Mouse (Mus musculus) cortical plate, adult 2 months (tissue): ENCODE data around the gene Tmem158. TPM values are rescaled to one million over a fixed set of nuclear protein-coding genes. Genes with fewer than 3 reads are reported as not detected.

Experiments used
- H3K27ac ChIP-seq: fragments of 200-500 bp; 2 replicates; pipeline ENCODE4 v1.5.1; 2012; ENCODE audit warnings: low read length, control low read depth, inconsistent platforms; ENCODE audit not compliant: insufficient read depth
- H3K4me1 ChIP-seq: fragments of 200-500 bp; 2 replicates; pipeline ENCODE4 v1.6.1; 2011; ENCODE audit warnings: low read length; ENCODE audit not compliant: control insufficient read depth, insufficient read depth
- H3K4me3 ChIP-seq: fragments of 200-500 bp; 2 replicates; pipeline ENCODE4 v1.5.1; 2011; ENCODE audit warnings: mild to moderate bottlenecking, low read length, control low read depth; ENCODE audit not compliant: insufficient read depth
- CTCF ChIP-seq: fragments of 200-500 bp; IDR thresholded peaks from 2 replicates; pipeline ENCODE4 v1.5.1; 2011; ENCODE audit warnings: mild to moderate bottlenecking, control low read depth, low read length; ENCODE audit not compliant: insufficient read depth; ENCODE audit errors: extremely low read depth
- POLR2A ChIP-seq: fragments of 200-500 bp; IDR thresholded peaks from 2 replicates; pipeline ENCODE4 v1.6.1; 2011; ENCODE audit warnings: mild to moderate bottlenecking, low read length, control low read depth; ENCODE audit not compliant: insufficient read depth; ENCODE audit errors: extremely low read depth
- polyA plus RNA-seq: library from polyadenylated mRNA; depleted of rRNA; stranded (reverse); fragments of >200 nt; gene quantifications from 2 replicates; pipeline ENCODE4 v1.2.3, GENCODE M21; 2012; rRNA removed

Gene Tmem158
- polyA plus RNA-seq: 44.8 and 53.4 TPM in 2 replicates

DNA sequence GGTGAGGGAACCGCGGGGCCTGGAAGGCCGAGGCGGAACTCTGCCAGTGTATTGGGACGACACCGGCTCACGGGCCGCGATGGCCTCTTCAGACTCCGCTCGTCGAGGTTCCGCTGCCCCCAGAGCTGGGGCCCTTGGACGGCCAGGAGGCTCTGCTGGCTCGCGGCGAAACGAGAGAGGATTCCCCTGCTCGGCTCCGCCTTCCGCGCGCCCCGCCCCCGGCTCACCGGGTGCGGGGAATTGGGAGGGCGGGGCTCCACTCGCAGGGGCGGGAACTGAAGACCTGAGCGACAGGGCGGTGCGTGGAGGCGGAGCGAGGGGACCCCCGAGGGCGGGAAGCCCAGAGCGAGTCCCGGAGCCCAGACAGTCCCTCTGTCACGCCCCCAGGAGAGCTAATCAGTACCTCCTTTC is at the start of gene Tmem158:
Gene Tmem158 (minus strand): TSS at position 154 of the 411 bp plus-strand sequence.
- Histone ChIP-seq H3K4me1 (no peaks in the 10 kb centered on the region; the same call in 1 of the 2 replicates), H3K27ac (peak within 1 kb of the TSS; percentile 94), H3K4me3 (peak within 1 kb of the TSS; percentile 98)
- TF ChIP-seq POLR2A (peak; percentile 77), CTCF (no peak)

DNA sequence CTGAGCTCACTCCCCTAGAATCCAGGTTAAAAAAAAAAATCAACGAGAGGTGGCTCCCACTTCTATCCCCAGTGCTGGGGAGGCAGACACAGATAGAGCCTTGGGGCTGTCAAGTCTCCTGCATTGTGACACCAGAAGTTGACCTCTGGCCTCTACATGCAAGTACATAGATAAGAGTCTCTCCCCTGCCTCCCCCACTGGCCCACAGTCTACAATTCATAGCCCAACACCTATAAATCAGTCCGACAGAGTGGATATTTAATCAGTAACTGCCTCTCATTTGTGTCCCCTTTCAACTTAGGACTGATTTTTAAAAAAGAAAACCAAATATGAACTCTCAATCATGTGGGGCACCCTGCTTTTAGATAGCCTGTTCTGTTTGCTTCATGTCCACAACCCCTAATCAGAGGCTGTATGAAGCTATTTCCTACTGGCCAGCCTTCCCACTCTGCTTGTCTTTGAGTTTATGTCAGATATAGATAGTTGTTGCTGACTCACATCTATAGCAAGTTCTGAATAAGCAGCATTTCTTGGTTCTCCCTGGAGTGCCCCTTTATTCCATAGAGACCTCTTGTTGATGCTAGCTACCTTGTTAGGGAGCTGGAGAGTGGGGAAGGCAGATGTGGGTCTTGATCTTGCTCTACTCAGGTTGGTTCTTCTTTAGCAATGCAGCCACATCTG is 49.3 kb upstream of the Tmem158 start:
- no peak overlapping the region for H3K27ac ChIP-seq
- H3K4me3 ChIP-seq: no peak overlapping the region
- H3K4me1 ChIP-seq: no peaks in the 10 kb centered on the region; the same call in 1 of the 2 replicates
- no peak for TF ChIP-seq POLR2A
- no peak for TF ChIP-seq CTCF

DNA sequence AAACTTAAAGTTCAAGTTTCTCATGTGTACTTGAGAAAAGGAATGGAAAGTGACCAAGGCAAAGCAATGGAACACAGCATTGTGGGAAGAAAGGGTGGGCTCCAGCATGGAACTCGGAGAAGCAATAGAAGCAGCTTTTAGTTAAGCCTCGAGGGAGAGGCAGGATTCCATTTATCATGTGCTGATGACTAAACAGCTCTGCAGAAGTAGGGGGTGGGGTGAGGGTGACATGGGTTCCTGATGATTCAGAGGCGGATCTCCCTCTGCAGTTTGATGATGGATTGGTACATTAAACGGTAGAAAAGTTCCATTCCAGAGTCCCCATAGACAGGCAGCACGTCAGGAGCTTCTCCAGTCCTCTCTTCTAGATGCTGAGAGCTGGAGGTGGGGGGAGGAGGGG is 48.5 kb upstream of the Tmem158 start:
- Histone ChIP-seq H3K4me1 (no peaks in the 10 kb centered on the region; the same call in 1 of the 2 replicates), H3K27ac (no peak overlapping the region), H3K4me3 (no peak overlapping the region)
- TF ChIP-seq CTCF (no peak), POLR2A (no peak)

DNA sequence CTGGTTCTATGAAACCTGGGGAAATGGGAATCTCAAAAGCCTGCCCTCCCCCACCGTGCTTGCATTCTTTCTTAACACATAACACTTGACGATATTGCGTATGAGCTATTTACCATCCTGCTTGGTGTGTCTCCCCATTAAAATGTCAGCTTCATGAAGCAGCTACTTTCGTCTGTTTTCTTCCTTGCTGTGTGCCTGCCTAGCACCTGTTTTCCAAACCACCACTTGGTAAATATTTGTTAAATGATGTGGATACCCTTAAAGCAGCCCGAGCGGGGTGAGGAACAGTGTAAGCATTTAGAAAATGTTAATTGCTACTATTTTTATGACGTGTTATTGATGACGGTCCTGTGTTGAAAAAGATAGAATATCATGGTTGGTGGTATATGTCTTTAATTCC is 44.4 kb upstream of the Tmem158 start:
- Histone ChIP-seq H3K27ac (no peak overlapping the region), H3K4me3 (no peak overlapping the region), H3K4me1 (no peaks in the 10 kb centered on the region)
- TF ChIP-seq POLR2A: no peak
- no peak for TF ChIP-seq CTCF

DNA sequence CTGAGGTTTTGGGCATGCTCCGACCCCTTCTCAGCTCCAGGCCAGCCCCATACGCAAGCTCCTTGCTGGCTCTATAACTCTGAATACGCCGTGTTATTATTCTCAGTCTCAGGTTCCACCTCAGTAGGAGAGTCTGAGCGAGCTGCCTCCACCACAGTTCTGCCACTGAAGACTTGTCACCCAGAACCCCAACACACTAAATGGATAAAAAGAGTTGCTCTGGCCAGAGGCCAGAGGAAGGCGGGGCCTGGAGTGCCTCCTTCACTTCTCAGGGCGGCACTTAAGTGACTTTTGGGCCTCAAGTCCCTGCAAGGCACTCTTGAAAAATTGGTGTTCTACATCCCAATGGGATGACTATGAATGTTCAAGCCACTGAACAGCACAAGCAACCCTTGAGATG is 43.4 kb upstream of the Tmem158 start:
- Histone ChIP-seq H3K27ac (no peak overlapping the region), H3K4me1 (no peaks in the 10 kb centered on the region), H3K4me3 (no peak overlapping the region)
- TF ChIP-seq CTCF: no peak
- TF ChIP-seq POLR2A: no peak

DNA sequence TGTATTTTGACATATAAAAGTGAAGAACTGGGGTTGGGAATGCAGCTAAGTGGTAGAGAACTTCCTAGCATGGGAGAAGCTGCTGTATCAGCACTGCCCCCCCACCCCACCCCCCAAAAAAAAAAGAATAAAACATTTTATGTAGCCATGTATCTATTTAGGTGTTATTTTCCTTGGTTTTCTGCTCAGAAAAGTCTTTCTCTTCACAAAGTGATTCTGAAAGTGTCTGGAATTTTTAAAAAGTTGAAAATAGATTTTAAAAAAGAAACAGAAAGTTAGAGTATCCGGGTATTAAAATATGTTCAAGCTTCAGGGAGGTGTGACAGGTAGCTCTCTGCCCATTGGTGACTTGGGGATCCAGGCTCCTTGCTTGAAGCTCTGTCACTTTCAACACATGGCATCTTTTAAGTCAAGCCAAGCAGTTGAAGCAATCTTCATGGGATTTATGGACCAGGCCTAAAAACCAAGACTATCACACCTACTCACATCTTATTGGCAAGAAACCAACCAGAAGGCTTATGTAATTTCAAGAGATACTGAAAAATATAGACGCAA is 42.3 kb upstream of the Tmem158 start:
- TF ChIP-seq CTCF: no peak
- TF ChIP-seq POLR2A: no peak
- Histone ChIP-seq H3K4me3 (no peak overlapping the region), H3K4me1 (no peaks in the 10 kb centered on the region)

DNA sequence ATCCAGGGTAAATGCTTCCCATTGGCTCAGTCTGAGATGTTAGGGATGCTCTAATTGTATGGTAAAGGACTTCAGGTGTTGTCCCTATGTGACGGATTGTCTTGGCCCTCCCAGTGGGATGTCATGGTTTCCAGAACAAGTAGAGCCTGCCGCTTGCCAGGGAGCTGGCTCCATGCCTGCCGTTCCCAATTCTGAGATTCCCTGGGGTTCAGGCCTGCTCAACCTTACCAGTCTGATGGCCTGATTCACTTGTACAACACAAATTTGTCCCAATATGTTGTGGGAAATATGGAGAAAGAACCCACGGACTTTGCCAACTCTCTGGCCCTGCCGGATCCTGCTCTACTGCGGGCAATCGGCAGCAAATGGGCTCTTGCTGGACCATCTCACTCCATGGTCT is 37.3 kb upstream of the Tmem158 start:
- TF ChIP-seq POLR2A (no peak), CTCF (no peak)
- Histone ChIP-seq H3K4me1 (no peaks in the 10 kb centered on the region), H3K27ac (no peak overlapping the region), H3K4me3 (no peak overlapping the region)

More for the DNA sequence above, 42.3 kb upstream of the Tmem158 start:
- no peak overlapping the region for H3K27ac ChIP-seq

DNA sequence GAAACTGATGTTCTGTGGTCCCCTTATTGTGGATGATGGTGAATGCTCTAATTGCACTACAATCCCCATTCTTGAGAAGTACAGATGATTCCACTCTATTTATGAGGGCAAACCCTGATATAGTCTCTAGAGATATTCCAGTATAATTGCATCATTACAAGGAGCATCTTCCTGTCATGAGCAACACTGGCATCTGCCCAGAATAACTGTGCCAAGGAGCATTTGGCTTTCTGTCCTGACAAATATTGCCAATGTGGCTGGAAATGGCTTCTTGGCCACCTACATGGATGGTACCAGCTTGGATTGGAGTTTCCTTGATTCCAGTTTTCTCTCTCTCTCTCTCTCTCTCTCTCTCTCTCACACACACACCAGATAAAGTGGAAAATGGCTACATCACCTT is 35.7 kb upstream of the Tmem158 start:
- Histone ChIP-seq H3K4me1 (no peaks in the 10 kb centered on the region), H3K27ac (no peak overlapping the region), H3K4me3 (no peak overlapping the region)
- TF ChIP-seq POLR2A (no peak), CTCF (no peak)

DNA sequence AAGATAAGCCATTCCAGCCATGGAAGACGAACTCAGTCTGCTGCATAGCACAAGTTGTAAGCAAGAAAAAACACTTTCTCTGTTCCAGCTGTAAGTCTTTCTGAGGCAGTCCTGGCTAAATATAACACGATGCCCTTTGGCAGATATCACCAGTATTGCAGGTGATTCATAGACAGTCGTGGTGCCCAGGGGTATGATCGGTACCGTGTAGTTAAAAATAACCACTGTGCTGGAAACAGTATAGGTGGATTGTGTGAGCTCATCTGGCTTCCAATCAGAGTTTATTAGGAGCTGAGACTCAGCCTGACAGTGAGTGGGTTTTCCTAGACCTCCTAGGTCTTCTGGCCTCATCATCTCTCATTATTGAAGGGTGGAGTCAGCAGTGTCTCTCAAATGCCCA is 34.0 kb upstream of the Tmem158 start:
- H3K4me3 ChIP-seq: no peak overlapping the region
- no peaks in the 10 kb centered on the region for H3K4me1 ChIP-seq
- TF ChIP-seq POLR2A (no peak), CTCF (no peak)
- H3K27ac ChIP-seq: no peak overlapping the region

DNA sequence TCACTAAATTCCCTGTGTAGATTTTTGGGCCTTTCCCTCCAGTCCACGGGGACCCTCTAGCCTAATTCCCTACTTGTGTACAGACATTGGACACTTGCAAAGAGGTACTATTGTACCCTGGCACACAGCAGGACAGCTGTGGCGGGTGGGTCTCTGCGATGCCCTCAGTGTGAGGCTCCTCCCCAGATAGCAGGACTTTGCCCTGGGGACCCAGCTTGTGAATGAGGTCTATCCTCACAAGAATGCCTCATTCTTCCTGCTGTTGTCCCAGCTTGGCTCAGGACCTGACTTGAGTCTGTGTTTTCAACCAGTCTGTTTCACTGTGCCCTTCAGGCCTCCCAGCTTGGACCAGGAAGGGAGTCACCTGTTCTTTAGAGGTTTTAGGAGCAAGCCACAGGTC is 27.8 kb upstream of the Tmem158 start:
- TF ChIP-seq POLR2A (no peak), CTCF (no peak)
- Histone ChIP-seq H3K4me1 (no peaks in the 10 kb centered on the region), H3K4me3 (no peak overlapping the region), H3K27ac (no peak overlapping the region)
